Mouse (Mus musculus): ENCODE data around the gene Agbl4. TPM values are rescaled to one million over a fixed set of nuclear protein-coding genes. Genes with fewer than 3 reads are reported as not detected.
A peak's percentile ranks its signal among the peaks of the same experiment; 100 is the strongest.

The Agbl4 gene
- polyA plus RNA-seq, 1 experiment = 9.5 TPM

- DNase-seq (ENCODE audit: extremely low spot score in 1 of 2, low spot score in 1 of 2) = peak; percentile 64 to 93
Measured at GRCm38 (mm10) chr4:111626118-111626830, 1228.8 kb downstream of the Agbl4 start.

- DNase-seq (ENCODE audit: extremely low spot score in 1 of 2, low spot score in 1 of 2) = no peak
Measured at GRCm38 (mm10) chr4:111632615-111633014, 1235.2 kb downstream of the Agbl4 start.

- peak in 1 of 2 experiments; percentile 47 for DNase-seq (ENCODE audit: extremely low spot score in 1 of 2, low spot score in 1 of 2)
Measured at GRCm38 (mm10) chr4:111635538-111636124, 1238.2 kb downstream of the Agbl4 start.

- no peak for DNase-seq (ENCODE audit: extremely low spot score in 1 of 2, low spot score in 1 of 2)
Measured at GRCm38 (mm10) chr4:111638948-111639708, 1241.7 kb downstream of the Agbl4 start.

- no peak for DNase-seq (ENCODE audit: extremely low spot score in 1 of 2, low spot score in 1 of 2)
Measured at GRCm38 (mm10) chr4:111645117-111645830, 1247.8 kb downstream of the Agbl4 start.

GRCm38 (mm10) chr4:111645831-111646166 lies 1248.3 kb downstream of the Agbl4 start:
- DNase-seq (ENCODE audit: extremely low spot score in 1 of 2, low spot score in 1 of 2) = peak in 1 of 2 experiments; percentile 51

- no peak for DNase-seq (ENCODE audit: extremely low spot score in 1 of 2, low spot score in 1 of 2)
Measured at GRCm38 (mm10) chr4:111653451-111653850, 1256.0 kb downstream of the Agbl4 start.

- DNase-seq (ENCODE audit: extremely low spot score in 1 of 2, low spot score in 1 of 2) = no peak
Measured at GRCm38 (mm10) chr4:111663730-111664129, 1266.3 kb downstream of the Agbl4 start.

GRCm38 (mm10) chr4:111664146-111664545 lies 1266.7 kb downstream of the Agbl4 start:
- DNase-seq (ENCODE audit: extremely low spot score in 1 of 2, low spot score in 1 of 2) = peak in 1 of 2 experiments; percentile 52

- no peak for DNase-seq (ENCODE audit: extremely low spot score in 1 of 2, low spot score in 1 of 2)
Measured at GRCm38 (mm10) chr4:111666713-111667112, 1269.3 kb downstream of the Agbl4 start.

GRCm38 (mm10) chr4:111669369-111669768 lies 1271.9 kb downstream of the Agbl4 start:
- no peak for DNase-seq (ENCODE audit: extremely low spot score in 1 of 2, low spot score in 1 of 2)

GRCm38 (mm10) chr4:111670566-111671421 lies 1273.3 kb downstream of the Agbl4 start:
- DNase-seq (ENCODE audit: extremely low spot score in 1 of 2, low spot score in 1 of 2) = no peak

GRCm38 (mm10) chr4:111671440-111671839 lies 1274.0 kb downstream of the Agbl4 start:
- DNase-seq (ENCODE audit: extremely low spot score in 1 of 2, low spot score in 1 of 2) = no peak

- no peak for DNase-seq (ENCODE audit: extremely low spot score in 1 of 2, low spot score in 1 of 2)
Measured at GRCm38 (mm10) chr4:111673904-111674303, 1276.4 kb downstream of the Agbl4 start.

GRCm38 (mm10) chr4:111681926-111682325 lies 1284.5 kb downstream of the Agbl4 start:
- DNase-seq (ENCODE audit: extremely low spot score in 1 of 2, low spot score in 1 of 2) = no peak

- no peak for DNase-seq (ENCODE audit: extremely low spot score in 1 of 2, low spot score in 1 of 2)
Measured at GRCm38 (mm10) chr4:111682793-111683192, 1285.3 kb downstream of the Agbl4 start.

- no peak for DNase-seq (ENCODE audit: extremely low spot score in 1 of 2, low spot score in 1 of 2)
Measured at GRCm38 (mm10) chr4:111683843-111684242, 1286.4 kb downstream of the Agbl4 start.

- DNase-seq (ENCODE audit: extremely low spot score in 1 of 2, low spot score in 1 of 2) = no peak
Measured at GRCm38 (mm10) chr4:111685951-111686350, 1288.5 kb downstream of the Agbl4 start.

GRCm38 (mm10) chr4:111686951-111687350 lies 1289.5 kb downstream of the Agbl4 start:
- DNase-seq (ENCODE audit: extremely low spot score in 1 of 2, low spot score in 1 of 2) = peak in 1 of 2 experiments; percentile 72

GRCm38 (mm10) chr4:111687613-111688012 lies 1290.2 kb downstream of the Agbl4 start:
- peak; percentile 46 to 91 for DNase-seq (ENCODE audit: extremely low spot score in 1 of 2, low spot score in 1 of 2)

Measured in frontal cortex, adult 2 months (tissue).